Mouse (Mus musculus): ENCODE measurements around the gene Apobr.

The Apobr gene

GRCm38 (mm10) chr7:126584506-126584977 lies at the start of gene Apobr:
Apobr (plus strand) TSS chr7:126584942.
- in situ Hi-C loops (cut with MboI) = loop anchor here (10.0 kb wide), 1 partner anchor 110 kb away; the partner anchor contains the start of genes Bola2 and Slx1b

- in situ Hi-C loops (cut with MboI) = no loop called here
Observed at GRCm38 (mm10) chr7:126535766-126536165, 49.0 kb upstream of the Apobr start.

DNA sequence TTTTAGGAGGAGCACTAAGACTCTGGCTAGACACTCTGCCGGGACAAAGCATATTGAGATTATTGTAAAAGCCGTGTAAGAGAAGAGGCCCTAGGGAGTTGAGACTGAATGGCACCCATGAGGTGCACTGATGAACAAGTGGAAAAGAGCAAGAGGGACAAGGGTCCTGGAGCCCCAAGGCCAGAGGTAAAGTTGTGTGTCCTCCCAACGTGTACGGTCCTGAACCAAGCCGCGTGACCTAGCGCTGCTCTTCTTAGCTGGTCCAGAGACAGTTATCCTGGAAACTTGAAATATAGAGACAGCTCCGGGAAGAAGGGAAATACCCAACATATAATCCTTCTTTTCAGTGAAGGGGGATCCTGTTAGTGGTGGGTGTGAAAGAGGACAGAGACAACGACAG lies 48.3 kb upstream of the Apobr start:
- in situ Hi-C loops (cut with MboI) = no loop called here

DNA sequence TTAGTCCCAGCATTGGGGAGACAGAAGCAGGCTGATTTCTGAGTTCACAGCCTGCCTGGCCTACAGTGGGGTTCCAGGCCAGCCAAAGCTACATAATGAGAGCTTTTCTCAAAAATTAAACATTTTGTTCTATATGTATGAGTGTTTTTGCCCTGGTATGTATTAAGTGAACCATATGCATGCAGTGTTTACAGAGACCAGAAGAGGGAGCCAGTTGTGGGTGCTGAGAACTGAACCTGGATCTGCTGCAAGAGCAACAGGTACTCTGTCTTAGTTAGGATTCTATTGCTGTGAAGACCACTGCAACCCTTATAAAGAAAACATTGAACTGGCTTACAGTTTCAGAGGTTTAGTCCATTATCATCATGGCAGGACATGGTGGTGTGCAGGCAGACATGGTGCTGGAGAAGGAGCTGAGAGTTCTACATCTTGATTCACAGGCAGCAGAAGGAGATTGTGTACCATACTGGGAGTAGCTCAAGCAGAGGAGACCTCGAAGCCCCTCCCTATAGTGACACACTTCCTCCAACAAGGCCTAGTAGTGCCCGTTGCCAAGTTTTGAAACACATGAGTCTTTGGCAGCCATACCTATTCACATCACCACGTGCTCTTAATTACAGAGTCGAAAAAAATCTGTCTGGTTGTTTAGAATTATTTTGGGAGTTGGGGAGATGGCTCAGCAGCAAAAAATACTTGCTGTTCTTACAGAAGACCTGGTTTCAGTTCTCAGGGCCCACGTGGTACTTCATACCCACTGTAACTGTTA lies 46.7 kb upstream of the Apobr start:
- in situ Hi-C loops (cut with MboI) = no loop called here

- in situ Hi-C loops (cut with MboI) = no loop called here
Observed at GRCm38 (mm10) chr7:126541661-126542060, 43.1 kb upstream of the Apobr start.

DNA sequence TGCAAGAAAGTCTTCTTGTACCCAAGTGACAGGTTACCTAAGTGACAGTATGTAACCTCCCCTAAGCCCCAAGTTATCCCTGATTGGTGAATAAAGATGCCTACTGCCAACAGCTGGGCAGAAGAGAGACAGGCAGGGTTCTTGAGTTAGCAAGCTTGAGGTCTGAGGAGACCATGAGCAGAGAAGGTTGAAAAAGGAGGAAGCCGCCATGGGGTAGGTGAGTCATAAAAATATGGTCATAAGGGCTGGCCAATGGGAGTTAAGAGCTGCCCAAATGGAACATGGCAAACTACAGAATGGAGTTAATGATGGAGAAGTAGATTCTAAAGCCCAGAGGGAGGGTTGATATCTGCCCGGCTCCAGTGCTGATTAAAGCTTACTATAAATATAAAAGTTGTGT lies 39.1 kb upstream of the Apobr start:
- in situ Hi-C loops (cut with MboI) = no loop called here

- in situ Hi-C loops (cut with MboI) = no loop called here
Observed at GRCm38 (mm10) chr7:126554796-126555195, 29.9 kb upstream of the Apobr start.

- in situ Hi-C loops (cut with MboI) = no loop called here
Observed at GRCm38 (mm10) chr7:126556635-126557034, 28.1 kb upstream of the Apobr start.

DNA sequence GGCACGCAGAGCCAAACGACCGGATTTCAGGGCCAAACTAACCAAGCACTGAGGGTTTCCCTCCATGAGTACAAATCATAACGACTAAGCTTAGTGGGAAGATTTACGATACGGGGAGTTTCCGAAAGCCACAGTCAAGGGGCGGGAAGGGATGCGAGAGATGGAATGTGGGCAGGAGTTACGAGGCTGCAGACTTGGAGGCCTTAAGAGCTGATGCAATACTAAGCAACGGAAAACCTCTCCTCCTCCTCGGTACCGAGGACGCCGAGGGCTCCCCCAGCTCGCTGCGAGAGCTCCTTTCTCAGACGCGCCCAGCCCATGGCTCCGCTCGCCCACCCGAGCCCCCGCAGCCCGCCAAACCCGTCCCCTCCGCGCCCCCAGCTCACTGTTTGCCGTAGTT lies 19.0 kb upstream of the Apobr start:
- in situ Hi-C loops (cut with MboI) = no loop called here

- in situ Hi-C loops (cut with MboI) = no loop called here
Observed at GRCm38 (mm10) chr7:126566094-126566765, 18.5 kb upstream of the Apobr start, which contains the start of gene Eif3c. Eif3c (minus strand) TSS chr7:126566411.

DNA sequence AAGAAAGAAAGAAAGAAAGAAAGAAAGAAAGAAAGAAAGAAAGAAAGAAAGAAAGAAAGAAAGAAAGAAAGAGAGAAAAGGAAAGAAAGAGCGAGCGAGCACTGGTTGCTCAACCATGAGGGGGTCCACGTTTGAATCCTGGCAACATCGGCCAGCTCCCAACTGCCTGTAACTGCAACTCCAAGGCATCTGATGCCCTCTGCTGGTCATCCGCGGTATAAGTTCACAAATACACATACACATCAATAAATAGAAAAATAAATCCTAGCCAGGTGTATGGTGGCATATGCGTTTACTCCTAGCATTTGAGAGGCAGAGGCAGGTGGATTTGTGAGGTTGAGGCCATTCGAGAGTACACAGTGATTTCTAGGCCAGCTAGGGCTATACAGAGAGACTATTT lies 7.8 kb upstream of the Apobr start:
- in situ Hi-C loops (cut with MboI) = no loop called here

GRCm38 (mm10) chr7:126579172-126579571 lies 5.6 kb upstream of the Apobr start:
- in situ Hi-C loops (cut with MboI) = no loop called here

DNA sequence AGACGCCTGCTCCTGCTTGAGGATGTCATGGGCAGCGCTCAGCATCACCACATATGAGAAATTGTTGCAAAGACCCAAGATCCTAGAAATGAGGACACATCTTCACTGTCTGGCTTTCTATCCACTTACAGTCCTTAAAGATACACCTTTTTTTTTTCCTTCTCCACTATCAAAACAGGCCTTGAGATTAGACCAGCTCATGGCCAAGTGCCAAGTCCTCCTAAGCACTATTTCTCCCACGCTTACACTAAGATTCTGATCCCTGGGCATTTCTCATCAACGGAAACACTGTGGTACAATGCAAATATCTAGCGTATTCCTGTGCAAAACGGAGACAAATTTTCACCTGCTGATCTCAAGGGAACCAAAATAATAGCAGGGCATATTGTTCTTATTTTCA lies 3.1 kb upstream of the Apobr start:
- in situ Hi-C loops (cut with MboI) = loop anchor here (10.0 kb wide), 1 partner anchor 113 kb away; the partner anchor contains the start of genes Bola2 and Slx1b

DNA sequence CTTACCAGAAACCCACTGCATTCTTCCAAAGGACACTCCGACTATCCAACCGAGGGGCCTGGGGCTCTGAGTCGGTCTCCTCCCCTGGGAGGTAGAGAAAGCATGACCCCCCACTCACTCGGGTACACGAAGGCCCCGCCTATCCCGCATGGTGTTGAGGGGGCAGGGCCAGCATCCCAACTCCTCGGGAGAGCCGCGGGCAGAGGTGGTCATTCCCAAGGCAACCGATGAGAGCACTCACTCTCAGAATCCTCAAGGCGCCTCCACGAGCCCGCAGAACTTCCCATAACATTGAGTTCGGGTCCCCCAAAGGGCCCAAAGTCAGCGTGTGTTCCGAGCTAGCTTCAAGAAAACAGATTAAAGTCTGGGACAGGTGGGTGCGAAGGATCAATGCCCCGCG lies 2.0 kb upstream of the Apobr start:
- in situ Hi-C loops (cut with MboI) = loop anchor here (10.0 kb wide), 1 partner anchor 112 kb away; the partner anchor contains the start of genes Bola2 and Slx1b

GRCm38 (mm10) chr7:126583251-126583709 lies 1.5 kb upstream of the Apobr start:
- in situ Hi-C loops (cut with MboI) = loop anchor here (10.0 kb wide), 1 partner anchor 112 kb away; the partner anchor contains the start of genes Bola2 and Slx1b

GRCm38 (mm10) chr7:126583761-126584160 lies 981 bp upstream of the Apobr start:
- in situ Hi-C loops (cut with MboI) = loop anchor here (10.0 kb wide), 1 partner anchor 111 kb away; the partner anchor contains the start of genes Bola2 and Slx1b

DNA sequence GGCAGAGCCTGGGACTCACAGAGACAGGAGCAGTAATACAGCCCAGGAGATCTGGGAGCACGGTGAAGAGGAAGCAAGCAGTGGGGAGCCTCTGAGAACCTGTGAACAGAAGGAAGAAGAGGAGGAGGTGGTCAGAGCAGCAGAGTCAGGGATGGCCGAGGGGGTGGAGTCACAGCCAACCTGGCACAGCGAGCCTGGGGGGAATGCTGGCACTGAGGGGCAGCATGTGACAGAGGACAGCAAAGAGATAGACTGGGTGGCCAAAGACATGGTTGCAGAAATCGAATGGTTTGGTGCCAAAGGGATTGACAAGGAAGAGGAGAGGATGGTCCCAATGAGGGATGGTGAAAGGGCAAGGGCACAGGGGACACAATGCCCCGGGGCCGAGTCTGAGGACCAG lies 975 bp downstream of the Apobr start, which contains the start of gene Cln3:
TSS of gene Cln3 (minus strand) at position 101 of the 400 bp plus-strand sequence.
- in situ Hi-C loops (cut with MboI) = loop anchor here (10.0 kb wide), 1 partner anchor 109 kb away; the partner anchor contains the start of genes Bola2 and Slx1b

GRCm38 (mm10) chr7:126586839-126587238 lies 2.1 kb downstream of the Apobr start:
- in situ Hi-C loops (cut with MboI) = loop anchor here (10.0 kb wide), 1 partner anchor 108 kb away; the partner anchor contains the start of genes Bola2 and Slx1b

DNA sequence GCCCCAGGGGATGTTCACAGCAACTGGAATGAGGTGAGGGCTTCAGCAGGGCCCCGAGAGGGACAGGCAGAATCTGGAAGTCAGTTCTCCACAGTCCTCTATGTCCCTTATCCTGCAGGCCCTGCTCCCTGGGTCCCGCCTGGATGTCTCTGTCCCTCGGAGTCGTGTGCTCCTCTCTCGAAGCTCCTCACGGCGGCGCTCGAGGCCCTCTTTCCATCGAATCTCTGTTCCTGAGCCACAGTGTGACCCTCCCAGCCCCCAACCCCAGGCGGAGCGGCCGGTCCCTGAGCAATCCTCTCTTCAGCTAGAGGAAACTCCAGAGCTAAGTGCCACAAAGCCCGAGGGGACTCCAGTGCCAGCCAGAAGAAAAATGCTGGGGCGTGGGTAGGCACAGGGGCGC lies 3.0 kb downstream of the Apobr start:
- in situ Hi-C loops (cut with MboI) = loop anchor here (10.0 kb wide), 1 partner anchor 107 kb away; the partner anchor contains the start of genes Bola2 and Slx1b

DNA sequence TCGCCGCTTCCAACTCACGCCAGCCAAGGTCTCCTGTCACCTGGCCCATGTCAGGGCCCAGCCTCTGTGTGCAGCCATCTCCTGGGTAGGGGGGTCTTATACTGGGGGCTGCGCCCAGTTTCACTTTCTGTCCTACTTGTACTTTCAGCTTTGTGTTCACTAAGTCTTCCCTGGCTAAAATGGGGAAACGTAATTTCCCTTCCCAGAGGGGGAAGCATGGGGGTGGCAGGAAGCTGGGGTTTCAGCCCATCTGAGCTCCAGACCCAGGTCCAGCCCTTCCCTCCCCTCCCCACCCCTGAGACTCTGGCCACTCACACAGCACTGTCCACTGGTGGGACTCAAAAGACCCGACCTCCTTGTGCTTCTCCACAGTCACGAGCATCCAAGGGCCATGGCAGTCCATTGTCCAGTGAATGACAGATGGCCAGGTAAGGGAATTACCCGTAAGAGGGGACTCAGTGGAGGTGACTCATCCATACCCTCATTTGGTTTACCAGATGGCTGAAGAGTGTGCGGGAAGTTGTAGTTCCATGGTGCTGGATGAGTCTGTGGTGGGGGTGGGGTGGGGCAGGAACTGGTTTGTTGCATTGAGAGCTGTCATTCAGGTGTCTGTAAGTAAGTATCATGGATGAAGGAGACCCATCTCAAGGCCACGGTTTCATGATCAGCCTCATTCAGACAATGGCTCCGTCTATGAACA lies 10.3 kb downstream of the Apobr start, which contains the start of gene Il27:
TSS of gene Il27 (minus strand) at position 80 of the 700 bp plus-strand sequence.
- in situ Hi-C loops (cut with MboI) = no loop called here

DNA sequence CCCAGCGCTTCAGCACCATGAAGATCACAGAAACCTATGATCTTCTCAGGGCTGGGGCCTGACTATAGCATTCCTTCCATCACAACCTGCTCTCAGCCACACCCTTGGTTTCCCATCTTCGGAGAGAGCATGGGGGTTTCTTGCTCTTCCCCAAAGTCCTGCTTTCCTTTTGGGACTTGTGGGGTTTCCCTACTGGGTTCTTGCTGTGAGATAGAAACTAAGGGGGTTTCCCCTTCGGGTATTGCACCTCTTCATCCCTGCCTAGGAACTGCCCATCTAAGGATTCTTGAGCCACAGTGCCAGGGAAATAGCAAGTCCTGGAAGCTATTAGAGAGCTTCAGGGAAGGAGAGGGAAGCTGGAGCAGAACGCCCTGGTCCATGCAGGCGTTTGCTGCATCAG lies 11.1 kb downstream of the Apobr start:
- in situ Hi-C loops (cut with MboI) = no loop called here
